ENCODE assay signal across 19 mouse cellular contexts in the genomic region with DNA sequence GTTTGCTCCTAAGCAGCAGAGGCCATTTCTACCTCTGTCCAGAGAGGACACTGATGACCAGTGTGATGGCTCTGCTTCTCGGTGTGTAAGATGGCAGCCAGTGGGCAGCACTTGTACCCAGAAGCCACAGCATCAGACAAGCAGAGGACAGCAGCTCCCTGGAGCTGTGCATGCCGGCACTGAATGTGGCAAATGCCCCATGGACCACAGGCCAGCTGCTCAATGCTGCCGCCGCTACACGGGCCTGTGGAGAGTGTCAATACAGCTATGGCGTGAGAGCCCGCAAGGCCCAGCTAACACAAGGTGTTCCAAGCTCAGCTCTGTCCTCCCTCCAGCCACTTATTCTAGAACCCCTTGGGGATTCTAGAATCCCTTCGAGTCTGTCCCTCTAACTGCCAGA.
"Had no signal": no experiment of that assay in that cellular context is flagged by ENCODE, and none has a peak within 500 bp of the region (broad histone marks: within the 10 kb centered on the region; RNA-seq: fewer than 3 reads in every experiment).

No protein-coding gene starts in this region.

- H3K4me2 ChIP-seq: limb, embryonic 13.5 days; liver, embryonic 13.5 days; lung, embryonic 14.5 days; midbrain, embryonic 11.5 days; neural tube, embryonic 12.5 days; neural tube, embryonic 15.5 days had no signal

- DNase-seq: kidney, adult 2 months; kidney, postnatal 25 days; liver; liver, embryonic 13.5 days; lung, embryonic 14.5 days; midbrain, embryonic 14.5 days; right cerebral cortex, adult 18-20 months; right cerebral cortex, postnatal 14 days; right cerebral cortex, postnatal 4 days; thymus, adult 18-20 months; thymus, postnatal 36 days had no signal

- H3K4me3 ChIP-seq: limb, embryonic 13.5 days; liver, embryonic 13.5 days; neural tube, embryonic 12.5 days; neural tube, embryonic 15.5 days had no signal

- H3K27ac ChIP-seq: kidney, postnatal 0 days; limb, embryonic 13.5 days; liver, embryonic 13.5 days; neural tube, embryonic 12.5 days; neural tube, embryonic 15.5 days; stomach, postnatal 0 days had no signal

- H3K27me3 ChIP-seq: limb, embryonic 13.5 days; liver, embryonic 13.5 days; neural tube, embryonic 12.5 days; neural tube, embryonic 15.5 days had no signal

- H3K9ac ChIP-seq: limb, embryonic 13.5 days; liver, embryonic 13.5 days; lung, embryonic 14.5 days; neural tube, embryonic 12.5 days; neural tube, embryonic 15.5 days had no signal

- H3K9me3 ChIP-seq: limb, embryonic 13.5 days; liver, embryonic 13.5 days; neural tube, embryonic 12.5 days; neural tube, embryonic 15.5 days had no signal

- ATAC-seq: intestine, postnatal 0 days; lung, postnatal 0 days had no signal
